Mouse (Mus musculus) lung, embryonic 15.5 days (tissue): ENCODE data around the gene Med29. TPM values are rescaled to one million over a fixed set of nuclear protein-coding genes. Genes with fewer than 3 reads are reported as not detected.

Experiments used
- ATAC-seq: fragments of 200-750 bp; cut with Nextera tagmentation; 2 replicates; pipeline ENCODE4 v1.8.0; 2017; ENCODE audit warnings: moderate number of reproducible peaks, borderline replicate concordance; ENCODE audit not compliant: low FRiP score, low TSS enrichment; ENCODE audit errors: extremely low read depth
- H3K27ac ChIP-seq: fragments of 300-500 bp; sonication (generic); 2 replicates; pipeline ENCODE4 v1.5.1; 2015; ENCODE audit warnings: moderate library complexity, mild to moderate bottlenecking, inconsistent platforms
- H3K27me3 ChIP-seq: fragments of 300-500 bp; sonication (generic); 2 replicates; pipeline ENCODE4 v1.6.1; 2015; ENCODE audit warnings: inconsistent platforms
- H3K36me3 ChIP-seq: fragments of 300-500 bp; sonication (generic); 2 replicates; pipeline ENCODE4 v1.6.1; 2015; ENCODE audit warnings: inconsistent platforms
- H3K4me1 ChIP-seq: fragments of 300-500 bp; sonication (generic); 2 replicates; pipeline ENCODE4 v1.6.1; 2015; ENCODE audit warnings: inconsistent platforms
- H3K4me2 ChIP-seq: fragments of 300-500 bp; sonication (generic); 2 replicates; pipeline ENCODE4 v1.6.1; 2015; ENCODE audit warnings: inconsistent platforms, mild to moderate bottlenecking, moderate library complexity
- H3K4me3 ChIP-seq: fragments of 300-500 bp; sonication (generic); 2 replicates; pipeline ENCODE4 v1.5.1; 2015; ENCODE audit warnings: mild to moderate bottlenecking, inconsistent platforms
- H3K9ac ChIP-seq: fragments of 300-500 bp; sonication (generic); 2 replicates; pipeline ENCODE4 v1.6.1; 2015; ENCODE audit warnings: inconsistent platforms
- H3K9me3 ChIP-seq: fragments of 300-500 bp; sonication (generic); 2 replicates; pipeline ENCODE4 v1.6.1; 2016; ENCODE audit warnings: inconsistent platforms
- WGBS: fragments of 180-500 bp; shearing (Covaris S2); methylation state at CpG from one replicate; pipeline ENCODE4 v1.1.7; 2015; 5-methylcytosine and 5-hydroxymethylcytosine counted together
- polyA plus RNA-seq: library from polyadenylated mRNA; unstranded; fragments of >200 nt; fragmentation: Nextera tagmentation; extraction: Ambion mirVana; gene quantifications from 2 replicates; pipeline ENCODE4 v1.2.1, GENCODE M21; 2015

Gene Med29
- polyA plus RNA-seq, 1 experiment from 2014 or later, result 51.2 TPM

DNA sequence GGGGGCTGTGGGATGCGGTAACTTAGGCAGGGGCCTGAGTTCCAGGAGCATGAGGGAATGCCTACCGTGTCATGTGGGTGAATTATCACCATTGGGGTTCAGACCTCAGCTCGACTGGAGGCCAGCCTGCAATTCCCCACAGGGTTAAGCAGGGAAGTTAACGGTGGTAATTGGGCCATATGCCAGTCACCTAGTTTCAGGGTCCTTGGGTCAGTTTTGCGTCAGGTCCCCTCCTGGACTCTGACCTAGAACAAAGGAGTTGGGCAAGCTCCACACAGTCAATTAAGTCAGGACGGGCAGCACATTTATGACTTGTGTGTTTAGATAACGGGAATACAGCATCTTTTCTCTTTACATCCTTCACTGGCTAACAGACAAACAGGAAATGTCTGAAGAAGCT is 51.1 kb downstream of the Med29 start:
- peaks cover 12% of the 10 kb centered on the region for H3K4me1 ChIP-seq
- no peak overlapping the region for H3K4me2 ChIP-seq
- H3K27ac ChIP-seq, result no peak overlapping the region
- ATAC-seq, result no peak
- H3K27me3 ChIP-seq, result no peaks in the 10 kb centered on the region
- 33% methylated on average over 7 of the region's 7 CpGs for WGBS
- H3K36me3 ChIP-seq, result no peaks in the 10 kb centered on the region
- no peak overlapping the region for H3K9ac ChIP-seq
- H3K4me3 ChIP-seq, result no peak overlapping the region
- H3K9me3 ChIP-seq, result no peaks in the 10 kb centered on the region

DNA sequence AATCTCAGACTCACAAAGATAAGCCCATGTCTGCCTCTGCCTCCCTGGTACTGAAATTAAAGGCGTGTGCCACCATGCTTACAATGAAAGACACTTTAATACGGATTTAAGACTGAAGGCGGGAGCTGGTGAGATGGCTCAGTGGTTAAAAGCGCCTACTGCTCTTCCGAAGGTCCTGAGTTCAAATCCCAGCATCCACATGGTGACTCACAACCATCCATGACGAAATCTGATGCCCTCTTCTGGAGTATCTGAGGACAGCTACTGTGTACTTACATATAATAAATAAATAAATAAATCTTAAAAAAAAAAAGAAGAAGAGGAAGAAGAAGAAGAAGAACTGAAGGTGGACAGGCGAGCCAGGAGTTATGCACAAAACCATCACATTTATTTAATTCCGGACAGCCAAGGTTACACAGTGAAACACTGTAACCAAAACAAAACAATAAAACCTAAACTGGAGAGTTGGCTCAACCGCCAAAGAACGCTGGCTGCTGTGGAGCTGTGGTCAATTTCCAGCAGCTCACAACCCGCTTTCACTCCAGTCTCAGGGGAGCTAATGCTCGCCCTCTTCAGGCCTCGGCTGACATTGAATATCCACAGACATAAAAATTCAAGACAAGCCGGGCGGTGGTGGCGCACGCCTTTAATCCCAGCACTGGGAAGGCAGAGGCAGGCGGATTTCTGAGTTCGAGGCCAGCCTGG is 53.1 kb downstream of the Med29 start:
- ATAC-seq, result no peak
- peak overlapping the region; percentile 75 for H3K4me2 ChIP-seq
- H3K27me3 ChIP-seq, result no peaks in the 10 kb centered on the region
- H3K36me3 ChIP-seq, result no peaks in the 10 kb centered on the region; the same call in 1 of the 2 replicates
- H3K9me3 ChIP-seq, result no peaks in the 10 kb centered on the region
- H3K4me1 ChIP-seq, result peaks cover 12% of the 10 kb centered on the region
- 75% methylated on average over 19 of the region's 19 CpGs for WGBS
- H3K27ac ChIP-seq, result peak overlapping the region; percentile 77
- H3K4me3 ChIP-seq, result peak overlapping the region; percentile 89
- H3K9ac ChIP-seq, result peak overlapping the region; percentile 97

DNA sequence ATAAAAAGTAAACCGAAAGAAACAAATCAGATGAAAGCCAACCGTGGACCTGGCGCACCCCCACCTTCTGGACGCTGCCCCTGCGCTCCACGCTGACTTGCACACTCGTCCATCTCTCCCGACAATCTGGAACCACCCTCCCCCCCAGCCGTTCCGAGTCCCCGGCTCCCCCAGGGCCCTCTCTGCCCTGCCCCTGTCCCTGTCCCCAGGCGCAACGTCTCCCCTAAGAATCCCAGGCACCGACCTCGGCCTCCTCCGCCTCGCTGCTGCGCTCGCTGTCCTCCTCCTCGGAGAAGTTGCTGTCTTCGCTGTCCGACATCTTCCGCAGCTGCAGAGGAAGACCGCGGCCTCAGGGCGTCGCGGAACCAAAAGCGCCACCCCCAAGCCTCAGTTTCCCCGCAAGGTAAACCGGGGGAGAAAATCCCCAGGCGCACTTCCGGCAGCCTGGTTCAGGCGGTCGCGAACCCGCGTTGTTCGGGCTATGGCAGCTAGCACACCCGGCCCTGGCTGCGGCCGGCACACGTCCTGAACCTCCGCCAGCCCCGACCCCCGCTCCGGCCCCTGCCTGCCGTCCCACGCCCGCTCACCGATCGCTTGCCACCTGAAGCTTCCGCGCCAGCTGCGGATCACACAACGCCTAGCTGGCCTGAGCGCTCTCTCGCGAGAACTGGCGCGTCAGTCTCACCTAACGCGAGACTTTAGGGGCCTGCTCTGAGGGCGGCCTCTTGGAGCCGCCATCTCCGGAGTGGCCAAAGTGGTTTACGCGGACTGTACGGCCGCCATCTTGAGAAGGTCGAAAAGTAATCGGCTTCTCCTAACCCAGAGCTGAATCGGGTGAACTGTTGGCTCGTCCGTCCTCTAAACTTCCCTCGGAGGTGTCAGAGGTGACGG is 54.2 kb downstream of the Med29 start, which contains the start of gene Supt5:
Gene Supt5, minus strand, starts transcription at position 639 of the 891 bp plus-strand sequence.
- peak; percentile 98 for ATAC-seq
- H3K4me2 ChIP-seq, result peak within 1 kb of the TSS; percentile 75
- no peaks in the 10 kb centered on the region for H3K9me3 ChIP-seq
- no peaks in the 10 kb centered on the region; the same call in 1 of the 2 replicates for H3K36me3 ChIP-seq
- no peaks in the 10 kb centered on the region for H3K27me3 ChIP-seq
- H3K4me1 ChIP-seq, result peaks cover 12% of the 10 kb centered on the region
- WGBS, result under 1% methylated on average over 77 of the region's 77 CpGs
- H3K9ac ChIP-seq, result peak within 1 kb of the TSS; percentile 97
- H3K4me3 ChIP-seq, result peak within 1 kb of the TSS; percentile 89
- H3K27ac ChIP-seq, result peak within 1 kb of the TSS; percentile 77

Other genes with a start within 250 kb of the Med29 start
- gene Fbl, start 223.0 kb downstream of the Med29 start, polyA plus RNA-seq, result 119 and 127 TPM in 2 replicates
- 12.7 and 13.9 TPM in 2 replicates for gene Dyrk1b, start 213.2 kb downstream of the Med29 start, polyA plus RNA-seq
- 6.6 and 9.0 TPM in 2 replicates for gene Eid2, start 124.8 kb downstream of the Med29 start, polyA plus RNA-seq
- 11.4 and 11.8 TPM in 2 replicates for gene Eid2b, start 115.0 kb downstream of the Med29 start, polyA plus RNA-seq
- gene Selenov, start 101.5 kb downstream of the Med29 start, polyA plus RNA-seq, result not detected in 2 replicates
- gene Dll3, start 90.5 kb downstream of the Med29 start, polyA plus RNA-seq, result 0.75 and 0.94 TPM in 2 replicates
- gene Timm50, start 80.6 kb downstream of the Med29 start, polyA plus RNA-seq, result 146 and 147 TPM in 2 replicates
- gene Supt5, start 54.0 kb downstream of the Med29 start, polyA plus RNA-seq, result 83.2 and 88.4 TPM in 2 replicates
- 979 and 1,114 TPM in 2 replicates for gene Rps16, start 42.1 kb downstream of the Med29 start, polyA plus RNA-seq
- gene Plekhg2, start 20.1 kb downstream of the Med29 start, polyA plus RNA-seq, result 59.4 and 67.9 TPM in 2 replicates
- 16.4 and 17.9 TPM in 2 replicates for gene Zfp36, start 12.5 kb downstream of the Med29 start, polyA plus RNA-seq
- gene Paf1, start 243 bp upstream of the Med29 start, polyA plus RNA-seq, result 80.7 and 88.2 TPM in 2 replicates
- gene Gmfg, start 44.7 kb upstream of the Med29 start, polyA plus RNA-seq, result 36.5 and 38.9 TPM in 2 replicates
- gene Lrfn1, start 59.3 kb upstream of the Med29 start, polyA plus RNA-seq, result 3.1 and 3.8 TPM in 2 replicates
- not detected in 2 replicates for gene Ifnl2, start 117.7 kb upstream of the Med29 start, polyA plus RNA-seq
- not detected in 2 replicates for gene Ifnl3, start 130.1 kb upstream of the Med29 start, polyA plus RNA-seq
- gene Sycn, start 148.2 kb upstream of the Med29 start, polyA plus RNA-seq, result 0.53 TPM in 1 of 2 replicates, not detected in the other
- gene Nccrp1, start 154.5 kb upstream of the Med29 start, polyA plus RNA-seq, result not detected in 2 replicates
- 21.3 and 21.6 TPM in 2 replicates for gene Samd4b, start 205.4 kb upstream of the Med29 start, polyA plus RNA-seq
- gene Pak4, start 205.5 kb upstream of the Med29 start, polyA plus RNA-seq, result 55.4 and 60.8 TPM in 2 replicates
- gene Acp7, start 238.6 kb upstream of the Med29 start, polyA plus RNA-seq, result not detected in 2 replicates